Mouse (Mus musculus): ENCODE results near the gene Mmp3.
"Not testable (repeated sequence)": the region's sequence is repeated elsewhere in the genome, so short reads cannot be mapped to it uniquely, and the experiment has no call there.

Gene Mmp3

DNA sequence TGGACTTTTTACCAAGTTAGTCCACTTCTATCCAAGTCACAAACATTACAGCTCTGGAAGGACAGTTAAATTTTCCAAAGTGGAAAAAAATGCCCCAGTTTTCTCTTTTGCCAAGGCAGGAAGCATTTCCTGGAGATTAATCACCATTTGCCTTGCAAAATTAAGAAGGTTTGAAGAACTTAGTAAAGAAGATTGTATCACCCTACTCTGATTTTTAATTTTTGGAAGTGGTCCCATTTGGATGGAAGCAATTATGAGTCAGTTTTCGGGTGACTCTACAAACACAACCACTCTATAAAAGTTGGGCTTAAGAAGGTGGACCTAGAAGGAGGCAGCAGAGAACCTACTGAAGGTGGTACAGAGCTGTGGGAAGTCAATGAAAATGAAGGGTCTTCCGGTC is at the start of gene Mmp3:
TSS of gene Mmp3 (plus strand) at position 301 of the 400 bp plus-strand sequence.
- DNase-seq (ENCODE audit: extremely low read depth, low read depth) = no peak

DNA sequence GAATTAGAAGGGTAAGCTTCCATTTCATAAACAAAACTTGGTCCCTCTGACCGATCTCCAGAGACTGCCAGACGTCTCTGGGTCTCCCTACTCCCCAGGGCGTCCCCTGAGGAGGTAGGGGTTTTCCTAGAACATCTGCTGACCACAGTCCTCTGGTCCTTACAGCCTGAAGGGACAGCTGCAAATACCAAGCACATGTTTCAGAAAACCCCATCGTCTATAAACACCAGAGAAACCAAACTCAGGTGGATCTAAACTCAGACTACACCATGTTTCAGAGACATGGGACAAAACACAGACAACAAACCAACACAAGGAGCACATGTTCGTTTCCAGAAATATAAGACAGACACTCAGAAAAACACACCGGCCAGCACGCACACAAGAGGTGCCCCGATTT is 49.1 kb upstream of the Mmp3 start:
- not testable (repeated sequence) for DNase-seq (ENCODE audit: extremely low read depth, low read depth)

DNA sequence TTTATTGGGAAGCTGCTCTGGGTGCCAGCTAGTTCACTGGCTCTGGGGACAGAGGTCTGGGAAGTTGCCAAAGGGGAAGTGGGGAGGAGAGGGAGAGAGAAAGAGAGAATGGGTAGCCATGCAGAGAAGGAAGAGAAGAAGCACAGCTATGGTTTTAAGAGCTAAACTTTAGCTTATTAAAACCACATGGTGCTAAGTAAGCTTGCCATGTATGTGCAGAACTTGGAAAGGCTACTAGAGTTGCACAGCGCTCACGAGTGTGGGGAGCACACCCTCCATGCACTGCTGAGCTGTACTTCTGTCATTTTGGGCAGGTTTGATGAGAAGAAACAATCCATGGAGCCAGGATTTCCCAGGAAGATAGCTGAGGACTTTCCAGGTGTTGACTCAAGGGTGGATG is 7.7 kb downstream of the Mmp3 start:
- no peak for DNase-seq (ENCODE audit: extremely low read depth, low read depth)

DNA sequence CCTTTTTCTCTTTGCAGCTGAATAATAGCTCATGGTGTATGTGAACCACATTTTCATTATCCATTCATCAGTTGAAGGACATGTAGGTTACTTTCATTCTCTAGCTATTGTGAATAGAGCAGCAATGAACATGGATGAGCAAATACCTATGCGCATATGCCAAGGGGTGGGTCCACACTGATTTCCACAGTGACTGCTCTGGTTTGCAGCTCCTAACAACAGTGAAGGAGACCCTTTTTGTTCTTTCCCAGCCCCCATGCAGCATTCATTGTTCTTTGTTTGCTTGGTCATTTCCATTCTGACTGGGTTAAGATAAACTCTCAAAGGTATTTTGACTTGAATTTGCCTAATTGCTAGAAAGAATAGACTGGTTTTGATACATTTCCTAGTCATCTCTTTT is 24.6 kb downstream of the Mmp3 start:
- no peak for DNase-seq (ENCODE audit: extremely low read depth, low read depth)

DNA sequence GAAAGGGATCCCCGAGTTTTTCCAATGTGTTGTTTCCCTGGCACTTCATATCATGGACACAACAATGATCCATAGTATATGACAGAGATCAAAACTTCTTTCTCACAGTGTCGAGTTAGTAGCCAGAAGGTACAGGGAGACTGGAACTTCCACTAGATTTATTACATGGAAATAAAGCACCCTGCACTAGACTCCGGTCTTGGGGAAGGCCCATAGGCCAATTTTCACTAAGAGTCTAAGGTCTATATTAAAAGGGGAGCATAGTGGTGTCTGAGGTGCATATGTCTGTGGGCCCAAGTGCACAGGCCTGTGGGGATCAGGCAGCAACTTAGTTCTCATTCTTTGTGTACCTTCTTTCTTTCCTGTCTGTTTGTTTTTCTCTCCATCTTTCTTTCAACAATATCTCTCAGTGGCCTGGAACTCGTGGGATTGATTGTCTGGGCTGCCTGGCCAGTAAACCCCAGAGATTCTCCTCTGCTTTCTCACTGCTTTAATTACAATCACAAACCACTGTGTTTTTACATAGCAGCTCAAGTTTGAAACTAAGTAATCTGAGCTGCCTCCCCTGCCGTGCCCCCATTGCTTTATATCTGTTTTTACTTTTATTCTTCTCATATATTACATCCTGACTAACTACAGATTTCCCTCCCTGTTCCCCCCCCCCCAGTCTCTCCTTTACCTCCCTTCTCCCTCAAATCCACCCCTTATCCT is 38.2 kb downstream of the Mmp3 start:
- DNase-seq (ENCODE audit: extremely low read depth, low read depth) = no peak

DNA sequence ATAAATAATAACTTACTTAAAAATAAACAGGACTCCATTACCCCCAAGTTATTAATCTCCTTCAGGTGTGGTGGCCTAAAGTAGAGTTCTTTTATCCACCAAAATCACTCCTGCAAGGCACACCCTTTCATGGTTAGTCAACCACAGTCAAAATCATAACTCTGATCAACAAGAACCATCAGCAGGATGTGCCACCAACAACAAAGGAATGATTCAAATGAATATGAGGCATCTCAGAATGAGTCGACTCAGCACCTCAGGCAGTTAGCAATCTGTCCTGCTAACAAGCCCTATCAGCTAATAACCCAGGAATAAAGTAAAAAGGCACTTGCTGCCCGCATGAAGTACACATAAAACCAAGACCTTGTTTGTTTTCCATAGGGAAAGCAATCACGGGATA is 55.5 kb downstream of the Mmp3 start:
- DNase-seq (ENCODE audit: extremely low read depth, low read depth) = no peak

DNA sequence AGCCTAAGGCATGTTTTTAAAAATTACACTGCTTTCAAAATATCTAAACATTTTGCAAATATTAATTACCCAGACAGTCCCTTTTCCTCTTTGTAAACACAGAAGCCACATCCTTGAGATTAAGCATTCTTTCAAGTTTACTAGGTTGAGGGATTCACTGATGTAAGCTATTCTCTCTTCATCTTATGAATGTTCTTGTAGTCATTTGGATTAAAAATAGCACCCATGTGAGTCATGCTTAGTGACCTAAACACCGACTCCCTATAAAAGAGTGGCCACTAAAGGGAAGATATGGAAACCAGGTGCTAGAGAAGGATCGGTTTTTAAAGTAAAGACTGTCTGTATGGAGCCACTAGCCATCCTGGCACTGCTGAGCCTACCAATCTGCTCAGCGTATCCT is 56.4 kb downstream of the Mmp3 start, which contains the start of gene Mmp10:
TSS of gene Mmp10 (plus strand) at position 302 of the 400 bp plus-strand sequence.
- DNase-seq (ENCODE audit: extremely low read depth, low read depth) = no peak
